Mouse (Mus musculus) heart, adult 18-20 months (tissue): Measurements from ENCODE around the gene Sh3kbp1. TPM values are rescaled to one million over a fixed set of nuclear protein-coding genes. Genes with fewer than 3 reads are reported as not detected.

Experiments used
- DNase-seq, 2 experiments: peaks; one replicate each; pipeline ENCODE4 v3.0.0; 2021 to 2022; ENCODE audit warnings: mixed read lengths in 1 of 2
- total RNA-seq, 2 experiments: library from RNA; stranded (reverse); gene quantifications; 2 replicates each; pipeline ENCODE4 v1.2.3; 2021

Sh3kbp1 gene
- total RNA-seq, 2 experiments from 2014 or later: 130 to 136 TPM

DNA sequence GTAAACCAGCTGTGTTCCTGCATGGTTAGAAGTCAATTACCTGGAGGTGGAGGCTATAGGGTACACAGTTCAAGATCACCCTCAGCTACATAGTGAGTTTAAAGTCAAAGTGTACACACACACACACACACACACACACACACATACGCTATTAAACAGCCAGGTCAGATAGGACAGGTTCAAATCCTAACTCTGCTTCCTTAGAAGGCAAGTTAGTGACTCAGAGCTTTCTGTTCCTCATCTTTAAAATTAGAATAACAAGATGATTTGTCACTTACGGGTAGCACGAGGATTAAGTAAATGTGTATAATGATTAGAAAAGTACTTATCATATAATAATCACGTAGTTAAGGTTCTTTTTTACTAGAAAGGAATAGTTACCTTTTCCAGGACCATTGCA, 208.2 kb downstream of the Sh3kbp1 start:
- DNase-seq: no peak

DNA sequence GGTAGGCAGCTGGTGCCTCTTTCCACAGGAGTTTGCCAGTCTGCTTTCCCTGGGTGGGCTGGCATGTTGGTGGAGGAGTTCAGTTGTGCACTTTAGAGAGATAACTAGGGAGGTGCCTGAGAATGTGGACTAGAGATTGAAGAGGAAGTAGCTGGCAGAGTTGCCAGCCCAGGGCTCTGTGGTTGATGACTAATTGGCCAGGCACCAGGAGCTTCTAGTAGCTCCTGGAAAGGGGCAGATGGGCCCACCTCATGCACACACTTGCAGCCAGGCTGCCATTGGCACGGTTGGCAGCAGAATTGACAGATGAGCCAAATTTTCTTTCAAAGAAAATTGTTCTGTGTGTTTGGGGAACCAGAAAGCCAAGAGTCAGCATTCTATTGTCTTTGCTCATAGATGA, 210.3 kb downstream of the Sh3kbp1 start:
- peak; percentile 5 to 11 for DNase-seq

DNA sequence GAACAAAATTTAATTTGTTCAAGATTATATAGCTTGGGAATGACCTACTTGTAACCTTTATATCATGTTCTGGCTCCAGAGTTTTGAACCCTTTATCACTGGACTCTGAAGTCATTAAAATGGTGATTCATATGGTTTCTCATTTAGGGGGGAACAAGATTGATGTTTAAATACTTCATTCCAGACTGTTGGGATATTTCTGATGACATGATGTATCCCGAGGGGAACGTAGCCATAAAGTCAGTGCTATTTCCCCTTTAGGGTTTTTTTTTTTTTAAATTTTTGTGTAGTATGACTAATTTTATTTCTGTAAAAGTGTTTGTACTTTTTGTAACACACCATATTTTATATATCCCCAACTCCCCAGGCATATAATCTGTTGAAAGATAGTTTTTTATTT, 212.7 kb downstream of the Sh3kbp1 start:
- no peak for DNase-seq

GRCm38 (mm10) chrX:159840225-159840624, 213.2 kb downstream of the Sh3kbp1 start:
- DNase-seq: peak; percentile 10 to 31

- no peak for DNase-seq
Observed at GRCm38 (mm10) chrX:159850722-159851121, 223.7 kb downstream of the Sh3kbp1 start.

GRCm38 (mm10) chrX:159856866-159857265, 229.8 kb downstream of the Sh3kbp1 start:
- DNase-seq: no peak

DNA sequence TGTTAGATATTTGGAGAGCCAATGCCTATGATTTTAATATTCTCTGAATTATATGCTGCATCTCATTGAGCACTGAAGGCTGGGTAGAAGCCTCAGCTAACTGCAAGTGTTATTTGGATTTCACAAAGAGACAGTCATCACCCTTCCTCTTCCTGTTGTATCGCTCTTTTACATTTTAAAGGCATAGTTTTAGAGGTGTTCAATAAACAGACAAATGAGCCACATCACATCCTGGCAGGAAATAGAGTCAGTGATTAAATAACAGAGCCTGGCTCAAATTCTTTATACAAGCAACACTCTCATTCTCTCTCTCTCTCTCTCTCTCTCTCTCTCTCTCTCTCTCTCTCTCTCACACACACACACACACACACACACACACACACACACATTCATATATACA, 231.1 kb downstream of the Sh3kbp1 start:
- DNase-seq: no peak

- DNase-seq: no peak
Observed at GRCm38 (mm10) chrX:159860841-159861530, 233.9 kb downstream of the Sh3kbp1 start.

GRCm38 (mm10) chrX:159867660-159868059, 240.6 kb downstream of the Sh3kbp1 start:
- DNase-seq: no peak

GRCm38 (mm10) chrX:159872521-159872920, 245.4 kb downstream of the Sh3kbp1 start:
- DNase-seq: no peak

- no peak for DNase-seq
Observed at GRCm38 (mm10) chrX:159877770-159878169, 250.7 kb downstream of the Sh3kbp1 start.

GRCm38 (mm10) chrX:159879455-159879854, 252.4 kb downstream of the Sh3kbp1 start:
- no peak for DNase-seq

DNA sequence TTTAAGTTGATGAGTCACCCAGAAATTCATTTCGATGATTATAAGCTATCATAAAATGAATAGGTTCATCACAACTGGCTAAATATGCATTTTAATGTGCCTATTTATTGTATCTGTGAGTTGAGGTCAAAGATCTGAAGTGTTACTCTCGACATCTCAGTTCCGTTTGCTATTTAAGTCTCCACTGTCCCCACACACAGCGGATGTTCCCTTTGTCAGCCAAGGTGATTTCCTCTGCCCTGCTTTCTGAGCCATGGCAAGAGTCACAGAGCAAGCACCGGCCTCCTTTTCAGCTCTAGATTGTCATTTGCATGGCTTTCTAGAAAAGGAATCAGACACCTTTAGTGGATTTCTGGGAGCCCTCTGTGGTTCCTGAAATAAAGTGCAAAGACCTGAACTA, 254.5 kb downstream of the Sh3kbp1 start:
- DNase-seq: no peak

DNA sequence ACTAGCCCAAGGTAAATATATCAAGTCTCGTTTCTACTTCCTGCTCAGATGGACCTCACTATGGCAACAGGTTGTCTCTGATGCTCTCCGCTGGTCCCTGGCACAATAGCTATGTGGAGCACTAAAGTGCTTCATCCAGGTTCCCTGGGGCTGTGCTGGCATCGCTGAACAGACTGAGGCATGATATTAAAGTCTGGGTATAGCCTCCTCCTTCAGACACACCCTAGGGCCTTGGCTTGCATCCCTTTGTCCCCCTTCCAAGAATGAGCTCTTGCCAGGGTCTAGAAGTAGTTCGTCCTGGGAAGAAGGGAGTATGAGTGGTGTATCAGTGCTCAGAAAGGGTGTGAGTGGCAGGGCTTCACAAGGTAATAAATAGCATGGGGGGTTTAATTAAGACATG, 269.5 kb downstream of the Sh3kbp1 start:
- DNase-seq: no peak

DNA sequence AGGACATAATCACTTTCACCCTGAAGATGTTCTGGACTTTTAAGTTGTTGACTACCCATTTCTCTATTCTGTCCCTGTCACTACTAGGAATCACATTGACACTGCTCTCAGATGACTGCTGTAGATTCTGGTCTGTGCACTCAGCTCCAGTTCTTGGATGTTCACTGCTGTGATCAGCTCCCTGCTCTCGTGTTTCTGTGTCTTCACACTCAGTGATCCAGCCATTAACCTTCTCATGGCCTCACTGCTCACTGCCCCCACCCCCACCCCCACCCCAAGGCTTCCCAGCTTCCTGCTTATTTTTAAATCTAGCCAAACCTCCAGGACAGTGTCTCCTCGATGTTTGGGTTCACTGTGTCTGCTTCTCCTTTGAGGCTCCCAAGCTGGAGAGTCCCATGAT, 271.0 kb downstream of the Sh3kbp1 start:
- DNase-seq: no peak

DNA sequence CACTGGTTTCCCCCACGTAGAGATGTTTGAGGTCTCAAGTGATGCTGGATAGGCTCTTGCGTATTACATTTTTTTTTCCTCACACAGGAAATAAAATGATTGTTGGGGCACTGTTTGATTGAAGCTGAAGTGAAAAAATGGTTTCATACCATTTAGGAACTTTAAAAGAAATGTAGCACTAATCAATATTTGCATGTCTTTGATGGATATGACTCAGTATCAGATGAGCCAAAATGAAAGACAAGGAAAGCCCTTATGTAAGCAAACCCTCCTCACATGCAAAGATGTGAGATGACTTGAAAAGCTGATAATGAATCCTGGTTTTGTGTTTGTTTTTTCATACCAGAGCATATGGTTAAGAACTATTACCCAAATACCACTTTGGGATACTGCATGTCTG, 272.0 kb downstream of the Sh3kbp1 start:
- no peak for DNase-seq

DNA sequence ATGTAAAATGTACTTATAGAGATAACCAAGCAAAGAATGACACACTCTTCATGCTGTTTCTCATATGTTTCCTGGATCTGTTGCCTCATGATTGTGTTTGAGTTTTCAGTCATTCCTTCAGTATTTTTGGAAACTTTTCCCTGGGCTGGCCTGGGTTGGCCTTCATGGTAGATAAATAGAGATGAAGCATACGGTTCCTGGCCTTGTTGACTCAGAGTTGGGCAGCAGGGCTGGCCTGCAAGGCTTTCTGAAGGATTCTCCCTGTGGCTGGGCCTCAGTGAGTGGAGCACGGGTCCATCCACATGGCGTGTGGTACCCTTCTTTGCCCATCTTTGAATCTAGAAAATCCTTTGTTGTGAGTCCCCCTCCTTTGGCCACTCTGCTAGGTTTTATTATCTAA, 276.3 kb downstream of the Sh3kbp1 start:
- DNase-seq: no peak

DNA sequence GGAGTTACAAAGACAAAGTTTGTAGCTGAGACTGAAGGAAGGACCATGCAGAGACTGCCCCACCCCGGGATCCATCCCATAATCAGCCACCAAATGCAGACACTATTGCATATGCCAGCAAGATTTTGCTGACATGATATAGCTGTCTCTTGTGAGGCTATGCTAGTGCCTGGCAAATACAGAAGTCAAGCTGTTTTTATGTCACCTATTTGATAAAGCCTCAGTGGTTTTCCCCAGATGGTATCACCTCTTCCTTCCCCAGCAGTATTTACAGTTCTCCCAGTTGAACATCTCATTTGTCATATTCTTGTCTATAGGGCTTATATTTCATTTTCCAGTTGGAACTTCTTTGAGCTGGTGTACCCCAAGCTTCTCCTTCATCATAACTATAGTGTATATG, 280.6 kb downstream of the Sh3kbp1 start:
- no peak for DNase-seq

- DNase-seq: no peak
Observed at GRCm38 (mm10) chrX:159909446-159910277, 282.6 kb downstream of the Sh3kbp1 start.

GRCm38 (mm10) chrX:159910600-159910999, 283.5 kb downstream of the Sh3kbp1 start:
- peak in 1 of 2 experiments; percentile 9 for DNase-seq

- peak in 1 of 2 experiments; percentile 14 for DNase-seq
Observed at GRCm38 (mm10) chrX:159911613-159912012, 284.5 kb downstream of the Sh3kbp1 start.

GRCm38 (mm10) chrX:159912061-159912460, 285.0 kb downstream of the Sh3kbp1 start:
- DNase-seq: no peak

DNA sequence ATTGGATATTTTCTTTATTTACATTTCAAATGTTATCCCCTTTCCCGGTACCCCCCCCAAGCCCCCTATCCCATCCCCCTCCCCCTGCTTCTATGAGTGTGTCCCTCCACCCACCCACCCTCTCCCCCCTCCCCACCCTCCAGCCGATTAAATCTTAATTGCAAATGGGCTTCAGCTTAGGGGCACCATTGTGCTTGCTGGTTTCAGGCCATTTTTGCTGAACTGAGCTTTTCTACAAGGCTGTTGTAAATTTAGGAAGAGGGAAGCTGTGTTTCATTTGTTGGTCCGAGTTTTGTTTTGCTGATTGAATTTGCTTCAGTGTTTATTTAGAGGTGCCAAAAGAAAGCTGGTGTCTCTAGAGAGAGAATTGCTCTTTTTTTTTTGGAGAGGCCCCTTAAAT, 286.4 kb downstream of the Sh3kbp1 start:
- no peak for DNase-seq

DNA sequence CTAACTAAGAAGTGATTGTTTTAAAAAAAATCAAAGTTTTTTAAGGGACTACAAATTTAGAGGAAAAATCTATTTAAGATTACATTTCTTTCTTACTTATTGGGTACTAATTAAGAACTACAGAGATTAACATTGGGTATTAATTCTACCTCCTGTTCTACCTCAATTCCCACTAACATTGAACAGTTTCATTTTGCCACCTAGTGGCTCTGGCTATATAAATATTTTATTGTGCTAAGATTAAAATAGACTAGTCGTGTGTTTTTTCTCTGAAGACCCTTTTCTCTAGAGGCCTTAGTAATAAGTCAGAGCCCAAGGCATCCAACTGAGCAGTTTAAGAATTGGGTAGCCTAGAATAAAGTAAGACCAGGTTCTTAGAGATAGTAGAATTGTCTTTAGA, 288.1 kb downstream of the Sh3kbp1 start:
- DNase-seq: no peak
